Mouse (Mus musculus) leukemia stem cell, adult 10-12 weeks (primary cell): ENCODE measurements around the gene Exosc8. TPM values are rescaled to one million over a fixed set of nuclear protein-coding genes. Genes with fewer than 3 reads are reported as not detected.

ENCODE experiments used
- polyA plus RNA-seq: library from polyadenylated mRNA; stranded (reverse); fragments of >175 nt; gene quantifications from 2 replicates; pipeline ENCODE4 v1.2.3, GENCODE M21; 2012; ENCODE audit warnings: low replicate concordance

The Exosc8 gene
- 6.1 and 22.6 TPM in 2 replicates for polyA plus RNA-seq

GRCm38 (mm10) chr3:54735247-54736046 is at the start of gene Exosc8, which contains the start of gene Alg5:
Exosc8 (minus strand) TSS chr3:54735393.
Alg5 (plus strand) TSS chr3:54735539.

DNA sequence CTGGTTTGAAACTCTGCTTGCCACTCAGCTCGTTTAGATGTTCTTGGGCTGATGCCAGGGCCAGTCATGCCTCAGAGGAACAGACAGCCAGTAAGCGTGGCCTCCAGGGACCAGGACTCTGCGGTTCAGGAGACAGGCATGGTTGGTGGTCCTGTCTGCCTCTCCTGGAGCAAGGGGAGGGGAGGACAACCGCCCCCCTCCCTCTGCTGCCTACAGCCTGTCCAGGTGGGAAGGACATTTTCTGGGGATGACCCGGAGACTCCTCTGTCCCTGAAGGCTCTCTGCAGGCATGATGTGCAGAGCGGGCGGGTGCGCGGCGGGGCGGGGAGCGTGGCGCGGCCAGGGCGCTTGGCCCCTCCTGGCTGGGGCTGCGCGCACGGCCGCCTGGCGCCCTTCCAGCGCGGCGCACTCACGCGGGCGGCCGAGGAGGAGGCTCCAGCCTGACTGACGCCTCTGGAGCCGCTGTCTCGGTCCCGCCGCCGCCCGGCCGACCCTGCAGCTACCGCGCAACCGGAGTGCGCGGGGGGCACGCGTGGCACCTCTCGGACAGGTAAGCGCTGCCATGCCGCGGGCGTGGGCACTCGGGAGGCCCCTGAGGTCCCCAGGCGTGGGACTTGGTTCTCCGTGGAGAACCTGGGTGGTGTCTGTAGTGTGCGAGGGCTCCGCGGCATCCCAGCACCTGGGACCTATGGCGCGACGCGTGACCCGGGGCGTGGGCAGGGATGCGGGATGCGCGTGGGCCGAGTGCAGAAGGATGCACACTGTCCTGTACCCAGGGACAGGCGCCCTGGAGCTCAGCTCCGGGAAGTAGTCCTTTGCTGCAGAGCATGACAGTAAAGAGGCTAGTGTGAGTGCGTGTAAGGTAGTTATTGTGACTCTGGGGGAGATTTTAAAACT is 20.2 kb upstream of the Exosc8 start, which contains the start of gene Smad9:
Gene Smad9 (plus strand): TSS at position 438 of the 897 bp plus-strand sequence.

GRCm38 (mm10) chr3:54714253-54714652 is 20.9 kb downstream of the Exosc8 start, which contains the start of gene Gm21958:
Gm21958 (minus strand) TSS chr3:54714353.

GRCm38 (mm10) chr3:54692202-54693055 is 42.8 kb downstream of the Exosc8 start, which contains the start of gene Supt20:
Supt20 (plus strand) TSS chr3:54692807.

Other genes starting within 250 kb of the Exosc8 start
- gene Supt20, start 42.6 kb downstream of the Exosc8 start, polyA plus RNA-seq, result 3.1 and 10.8 TPM in 2 replicates
- gene Gm21958, start 21.0 kb downstream of the Exosc8 start, polyA plus RNA-seq, result not detected in 2 replicates
- 1.7 and 2.3 TPM in 2 replicates for gene Alg5, start 146 bp upstream of the Exosc8 start, polyA plus RNA-seq
- gene Smad9, start 20.2 kb upstream of the Exosc8 start, polyA plus RNA-seq, result not detected in 2 replicates
- gene Rfxap, start 72.4 kb upstream of the Exosc8 start, polyA plus RNA-seq, result 41.6 and 67.5 TPM in 2 replicates
- gene Sertm1, start 180.5 kb upstream of the Exosc8 start, polyA plus RNA-seq, result not detected in 2 replicates